Mouse (Mus musculus): Measurements from ENCODE around the gene Polr2b.

DNA sequence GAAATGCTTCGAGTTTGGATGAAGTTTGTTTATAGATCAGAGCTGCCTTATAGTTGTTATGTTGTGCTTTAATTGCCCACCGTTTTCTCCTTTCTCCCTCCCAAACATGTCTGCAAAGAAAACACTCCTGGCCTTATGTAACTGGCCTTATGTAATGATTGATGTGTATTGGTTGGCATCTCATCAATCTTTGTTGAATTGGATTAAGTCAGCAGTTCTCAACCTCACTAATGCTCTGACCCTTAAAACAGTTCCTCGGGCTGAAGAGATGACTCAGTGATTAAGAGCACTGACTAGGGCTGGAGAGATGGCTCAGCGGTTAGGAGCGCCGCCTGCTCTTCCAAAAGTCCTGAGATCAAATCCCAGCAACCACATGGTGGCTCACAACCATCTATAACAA, 5.0 kb downstream of the Polr2b start:
- TF ChIP-seq POLR2A (IDR thresholded peaks at IDR 0.05; ENCODE audit: insufficient read depth, low read depth, low read length) (no peak), CTCF (IDR thresholded peaks at IDR 0.05; ENCODE audit: insufficient read depth, low read depth, low read length) (no peak)

All from olfactory bulb, adult 2 months (tissue).